Mouse (Mus musculus) layer of hippocampus, postnatal 25 days (tissue): ENCODE results near the gene Ccdc73. TPM values are rescaled to one million over a fixed set of nuclear protein-coding genes. Genes with fewer than 3 reads are reported as not detected.
"Not testable (repeated sequence)": the region's sequence is repeated elsewhere in the genome, so short reads cannot be mapped to it uniquely, and the experiment has no call there.

Source experiments
- DNase-seq, 2 experiments: peaks; one replicate each; pipeline ENCODE4 v3.0.0; 2022; ENCODE audit warnings: mixed read lengths in 2 of 2, low spot score in 1 of 2; ENCODE audit errors: extremely low spot score in 1 of 2
- total RNA-seq, 2 experiments: library from RNA; stranded (reverse); gene quantifications; 2 replicates each; pipeline ENCODE4 v1.2.3; 2021

Gene Ccdc73
- total RNA-seq = 1 to 10 TPM in 1 of 2 experiments, under 1 TPM in 1; 0.70 to 1.3 TPM

DNA sequence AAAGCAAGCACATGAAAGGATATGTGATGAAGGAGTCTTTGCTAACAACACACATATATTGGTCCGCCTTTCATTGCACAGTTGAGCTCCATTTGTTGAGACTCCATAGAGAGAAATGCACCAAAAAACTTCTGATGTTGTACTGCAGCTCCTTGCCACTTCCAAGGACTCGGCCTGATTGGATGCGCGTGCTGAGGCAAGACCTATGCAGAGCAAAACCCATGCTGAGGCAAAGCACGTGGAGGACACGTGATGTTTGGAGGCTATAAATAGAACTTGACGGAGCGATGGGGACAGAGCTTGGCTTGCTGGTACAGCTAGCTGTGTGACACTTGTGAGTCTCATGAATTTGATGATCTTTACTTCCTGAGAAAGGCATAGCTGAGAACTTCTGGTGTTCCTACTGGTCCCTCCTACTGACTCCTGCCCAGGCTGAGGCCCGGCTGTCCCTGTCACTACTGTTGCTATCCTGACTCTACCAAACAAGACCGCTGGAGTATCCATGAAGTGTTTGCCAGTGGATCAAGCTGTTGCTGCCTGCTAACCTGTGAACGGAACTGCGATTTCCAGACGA lies at the start of gene Ccdc73:
Gene Ccdc73, plus strand, starts transcription at position 524 of the 574 bp plus-strand sequence.
- DNase-seq = no peak

DNA sequence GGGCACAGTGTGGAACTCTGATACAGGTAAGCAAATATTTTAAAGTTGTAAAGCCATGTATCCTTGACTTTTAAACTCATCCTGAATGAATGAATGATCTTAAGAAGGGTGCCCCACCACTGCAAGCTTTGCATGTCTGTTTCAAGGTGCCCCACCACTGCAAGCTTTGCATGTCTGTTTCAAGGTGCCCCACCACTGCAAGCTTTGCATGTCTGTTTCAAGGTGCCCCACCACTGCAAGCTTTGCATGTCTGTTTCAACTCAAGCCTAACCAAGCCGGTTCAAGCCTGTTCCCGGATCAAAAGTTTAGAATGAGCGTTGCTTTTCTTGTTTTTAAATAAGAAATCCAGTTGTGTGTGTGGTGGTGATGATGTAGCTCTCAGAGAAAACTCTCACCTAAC lies 48.8 kb upstream of the Ccdc73 start:
- not testable (repeated sequence) for DNase-seq

DNA sequence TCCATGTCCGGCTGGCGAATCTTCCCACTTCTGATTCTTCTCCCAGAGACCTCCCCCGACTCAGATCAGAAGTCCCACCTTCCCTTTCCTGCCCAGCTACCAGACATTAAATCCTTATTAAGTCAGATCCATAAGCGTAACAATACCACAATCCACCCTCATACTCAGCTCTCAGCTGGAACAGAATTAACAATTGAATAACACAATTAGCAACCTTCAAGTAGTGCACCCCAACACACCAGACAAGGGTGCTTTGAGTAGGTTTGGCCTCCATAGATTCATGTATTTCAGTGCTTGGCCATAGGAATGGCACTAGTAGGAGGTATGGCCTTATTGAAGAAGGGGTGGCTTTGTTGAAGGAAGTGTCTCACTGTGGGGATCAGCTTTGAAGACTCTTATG lies 41.4 kb upstream of the Ccdc73 start:
- DNase-seq = no peak

DNA sequence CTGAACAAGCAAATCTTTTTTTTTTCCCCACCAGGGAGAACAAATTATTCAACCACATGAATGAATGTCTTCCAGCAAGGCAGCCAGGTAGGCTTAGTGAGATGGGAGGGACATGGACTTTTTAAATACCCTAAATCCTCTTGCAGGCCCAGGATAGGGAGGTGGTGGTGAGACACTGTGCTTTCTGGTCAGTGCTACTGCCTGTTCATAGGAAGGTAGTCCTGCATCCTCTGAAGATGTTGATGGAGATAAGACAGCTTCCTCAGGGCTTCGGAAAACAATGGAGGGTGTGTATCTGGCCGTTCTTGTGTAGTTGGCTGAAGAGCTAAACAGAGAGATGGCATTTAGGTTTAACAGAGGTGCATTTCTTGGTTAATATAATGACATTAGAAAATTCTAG lies 35.1 kb upstream of the Ccdc73 start:
- DNase-seq = no peak

DNA sequence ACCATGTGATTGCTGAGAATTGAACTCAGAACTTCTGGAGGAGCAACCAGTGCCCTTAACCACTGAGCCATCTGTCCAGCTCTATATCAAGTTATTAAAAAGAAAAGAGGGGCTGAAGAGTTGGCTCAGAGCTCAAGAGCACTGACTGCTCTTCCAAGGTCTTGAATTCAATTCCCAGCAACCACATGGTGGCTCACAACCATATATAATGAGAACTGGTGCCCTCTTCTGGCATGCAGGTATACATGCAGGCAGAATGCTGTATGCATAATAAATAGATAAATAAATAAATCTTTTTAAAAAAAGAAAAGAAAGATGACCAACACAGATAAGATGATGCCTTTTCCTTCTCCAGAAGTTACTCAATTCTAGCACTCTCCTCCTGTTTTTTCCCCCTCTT lies 26.6 kb upstream of the Ccdc73 start:
- DNase-seq = no peak

DNA sequence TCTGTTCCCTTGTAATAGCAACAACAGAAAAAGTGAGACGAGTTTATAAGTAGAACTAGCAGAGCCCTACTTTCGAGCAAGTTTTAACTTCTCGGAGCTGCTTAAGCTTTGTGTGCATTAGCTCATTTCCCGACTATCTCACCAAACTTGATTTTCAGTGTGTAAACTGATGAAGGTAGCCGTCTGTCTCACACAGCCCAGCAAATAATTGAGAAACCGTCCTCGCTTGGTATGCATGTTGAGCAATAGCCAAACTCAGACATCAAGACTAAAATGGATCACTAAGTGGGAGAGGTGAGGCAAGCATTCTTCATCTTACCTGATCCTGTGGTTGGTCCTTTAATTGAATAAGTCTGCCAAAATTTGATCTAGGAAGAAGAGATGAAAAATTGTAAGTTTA lies 25.9 kb upstream of the Ccdc73 start:
- no peak for DNase-seq

DNA sequence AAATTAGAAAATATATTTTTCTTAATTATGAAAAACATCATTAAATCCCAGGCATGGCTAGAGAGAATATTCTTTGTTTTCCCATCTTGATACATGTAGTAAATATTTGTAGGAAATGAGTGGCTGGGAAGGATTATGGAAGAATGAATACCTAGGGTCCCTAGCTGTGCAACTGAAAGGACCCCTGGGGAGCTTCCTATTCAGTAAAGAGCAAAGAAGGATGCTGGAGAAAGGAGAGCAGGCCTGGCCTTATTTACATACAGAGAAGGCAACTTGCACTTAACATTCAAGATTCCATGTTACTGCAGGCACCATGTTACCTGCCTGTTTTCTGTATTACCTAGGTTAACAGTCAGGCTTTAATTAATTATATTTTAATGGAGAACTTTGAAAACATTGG lies 25.0 kb upstream of the Ccdc73 start:
- no peak for DNase-seq

DNA sequence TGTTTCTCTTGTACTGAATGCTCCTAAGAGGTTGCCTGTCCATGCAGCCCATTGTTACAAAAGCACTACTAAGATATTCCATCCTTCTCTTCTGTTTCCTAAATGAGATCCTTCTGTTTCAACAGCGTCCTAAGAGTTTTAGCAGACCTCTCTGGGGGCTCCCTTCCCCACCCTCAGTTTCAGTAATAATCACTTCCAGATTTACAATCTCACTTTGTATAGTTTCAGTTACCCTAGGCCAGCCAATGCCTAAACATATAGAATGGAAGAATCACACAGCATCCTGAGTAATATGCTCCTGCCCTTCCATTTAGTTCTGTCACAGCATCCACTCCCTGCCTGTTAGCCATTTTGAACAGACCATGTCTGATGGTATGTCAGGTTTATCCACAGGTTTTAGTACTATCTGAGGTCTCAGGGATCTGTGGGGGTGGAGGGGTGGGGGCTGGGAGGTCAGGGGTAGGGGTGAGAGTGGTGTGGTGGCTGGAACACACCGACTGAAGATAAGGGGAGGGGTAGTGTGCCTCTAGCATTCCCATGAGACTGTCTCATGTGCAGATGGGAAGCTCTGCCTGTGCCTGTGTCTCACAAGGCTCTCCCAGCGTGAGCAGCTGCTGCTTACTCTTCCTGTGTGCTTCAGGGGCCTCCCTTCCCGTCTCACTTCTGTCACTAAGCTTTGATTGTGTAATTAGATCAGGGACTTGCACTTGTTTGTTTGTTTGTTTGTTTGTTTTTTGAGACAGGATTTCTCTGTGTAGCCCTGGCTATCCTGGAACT lies 20.8 kb upstream of the Ccdc73 start:
- no peak for DNase-seq

DNA sequence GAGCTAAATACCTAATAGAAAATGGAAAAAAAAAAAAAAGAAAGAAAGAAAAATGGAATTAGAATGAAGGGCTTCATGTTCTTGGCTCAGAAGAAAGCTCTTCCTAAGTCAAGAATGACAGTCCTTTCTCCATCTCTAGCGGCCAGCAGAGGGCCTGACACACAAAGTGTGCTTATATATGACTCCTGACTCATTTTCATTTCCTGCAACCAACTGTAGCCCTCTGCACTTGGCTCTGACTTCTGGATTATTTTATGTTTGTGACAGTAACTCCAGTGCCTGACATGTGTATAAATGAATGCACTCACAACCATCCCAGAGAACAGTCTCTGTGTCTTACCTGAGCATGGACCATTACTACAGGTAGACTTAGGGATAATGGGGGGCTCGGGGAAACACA lies 20.0 kb upstream of the Ccdc73 start:
- no peak for DNase-seq

DNA sequence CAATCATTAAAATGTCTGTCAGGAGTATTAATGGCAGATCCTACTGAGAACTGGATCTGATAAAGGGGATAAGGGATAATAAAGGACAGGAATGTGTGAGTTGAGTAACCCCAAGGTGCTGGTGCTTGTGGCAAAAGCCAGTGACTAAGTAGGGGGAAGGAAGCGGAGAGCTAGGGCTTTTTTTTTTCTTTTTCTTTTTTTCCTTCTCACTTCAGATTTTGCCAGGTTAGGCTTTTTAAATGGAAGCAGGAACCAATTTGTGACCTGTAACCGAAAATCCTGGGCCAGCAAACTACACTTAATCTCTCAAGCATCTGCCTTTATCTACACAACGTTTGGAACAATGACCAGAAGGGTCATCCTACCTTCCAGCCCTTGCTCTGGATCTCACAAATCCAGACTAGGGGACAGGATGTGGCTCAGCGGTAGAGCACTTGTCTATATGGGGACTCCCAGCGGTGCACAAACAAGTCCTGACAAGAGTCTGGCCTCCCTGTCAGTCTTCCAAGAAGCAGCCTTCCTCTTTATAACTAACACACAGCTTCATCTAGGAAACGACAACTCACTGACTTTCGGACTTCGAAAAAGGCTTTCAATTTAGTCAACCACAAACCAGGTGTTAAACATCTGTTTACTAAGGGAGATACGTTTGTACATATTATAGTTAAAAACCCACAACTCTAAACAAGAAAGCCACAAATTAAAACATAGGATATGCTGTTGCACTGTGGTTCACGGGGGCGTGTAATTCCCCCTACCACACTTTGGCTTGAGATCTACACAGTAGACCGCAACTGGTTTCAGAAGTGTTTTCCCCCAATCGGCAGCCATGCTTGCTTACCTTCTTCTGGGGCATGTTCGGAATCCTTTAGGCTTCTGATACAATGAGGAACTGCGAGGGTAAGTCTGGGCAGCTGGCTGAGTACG lies 19.1 kb upstream of the Ccdc73 start:
- DNase-seq = no peak

DNA sequence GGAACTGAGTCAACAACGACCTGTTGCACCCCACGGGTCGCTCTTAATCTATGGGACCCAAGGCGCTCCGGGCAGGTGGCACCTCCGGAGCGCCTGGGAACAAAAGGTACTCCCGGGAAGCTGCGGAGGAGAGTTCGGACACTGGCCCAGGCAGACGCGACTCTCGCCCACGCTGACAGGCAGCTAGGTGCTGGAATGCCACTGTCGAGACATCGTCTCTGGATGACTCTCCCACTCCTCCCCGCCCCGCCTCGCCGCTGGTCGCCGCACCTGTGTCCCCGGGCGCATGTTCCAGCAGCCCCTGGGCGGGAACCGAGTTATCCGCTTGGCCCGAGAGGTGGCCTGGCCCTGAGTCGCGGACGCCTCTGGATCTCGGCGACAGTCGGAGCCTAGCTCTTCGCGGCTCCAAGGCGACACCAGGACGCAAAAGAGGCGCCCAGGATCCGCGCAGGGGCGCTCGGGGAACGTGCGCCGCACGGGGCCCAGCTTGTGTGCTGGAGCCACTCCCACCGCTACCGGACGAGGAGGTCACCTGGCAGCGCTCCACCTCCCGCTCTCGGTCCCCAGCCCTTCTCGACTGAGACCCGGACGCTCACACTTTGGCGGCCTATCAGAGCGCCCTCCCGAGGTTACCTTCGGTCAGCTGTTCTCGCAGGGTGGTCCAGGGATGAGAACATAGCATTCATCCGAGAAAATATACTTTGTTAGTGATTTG lies 18.2 kb upstream of the Ccdc73 start, which contains the start of gene Prrg4:
Gene Prrg4, minus strand, starts transcription at position 601 of the 715 bp plus-strand sequence.
- DNase-seq = peak; percentile 21 to 40

DNA sequence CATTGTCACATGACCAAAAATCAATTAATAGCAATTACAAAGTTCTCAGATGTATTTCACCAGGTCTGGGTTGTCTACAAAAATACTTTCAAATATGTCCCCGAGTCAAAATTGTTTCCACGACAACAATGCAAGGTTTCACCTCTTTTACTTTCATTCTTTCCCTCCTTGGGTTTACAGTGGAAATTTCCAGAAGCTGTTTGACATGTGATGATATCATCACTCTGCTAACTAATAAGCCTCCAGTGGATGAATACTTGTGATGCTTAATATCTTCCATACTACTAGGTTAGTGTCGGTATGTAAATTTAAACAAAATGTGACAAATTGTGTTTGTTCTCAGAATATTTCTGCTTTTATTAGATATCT lies 17.6 kb upstream of the Ccdc73 start:
- no peak for DNase-seq

DNA sequence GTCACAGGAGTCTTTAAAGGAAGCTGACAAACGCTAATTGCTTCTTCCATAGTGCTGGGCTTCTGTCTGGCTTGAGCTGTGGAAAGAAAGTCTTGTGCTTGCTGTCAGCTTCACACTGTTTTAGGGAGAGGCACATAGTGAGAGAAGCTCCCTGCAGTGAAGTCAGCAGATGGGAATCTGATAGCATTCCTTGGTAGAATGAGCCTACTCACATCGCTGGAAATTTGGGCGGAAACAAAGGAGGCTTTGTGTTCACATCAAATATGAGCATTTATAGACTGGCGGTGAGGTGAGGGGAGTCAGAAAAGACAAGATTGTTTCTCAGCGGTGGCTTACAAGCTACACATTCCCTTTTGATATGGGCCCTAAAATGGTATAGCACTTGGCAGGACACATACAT lies 15.9 kb upstream of the Ccdc73 start:
- DNase-seq = no peak

DNA sequence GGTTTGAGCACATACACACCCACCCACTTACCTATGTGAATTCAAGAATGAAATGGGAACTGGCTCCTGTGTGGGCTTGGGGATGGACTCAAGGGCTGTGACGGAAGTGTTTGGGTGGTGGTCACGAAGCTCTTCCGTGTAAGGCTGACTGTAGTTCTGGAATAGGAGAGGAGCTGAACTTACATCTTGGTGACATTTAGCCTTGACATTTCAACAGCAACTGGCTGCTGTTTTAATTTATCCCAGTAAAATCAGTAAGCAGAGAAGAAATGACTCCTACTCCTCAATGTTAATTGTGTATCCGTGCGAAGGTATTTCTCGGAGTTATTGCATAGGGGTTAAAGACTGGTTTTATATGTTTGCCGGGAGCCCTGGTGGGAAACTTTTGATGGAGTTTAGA lies 15.1 kb upstream of the Ccdc73 start:
- DNase-seq = no peak

DNA sequence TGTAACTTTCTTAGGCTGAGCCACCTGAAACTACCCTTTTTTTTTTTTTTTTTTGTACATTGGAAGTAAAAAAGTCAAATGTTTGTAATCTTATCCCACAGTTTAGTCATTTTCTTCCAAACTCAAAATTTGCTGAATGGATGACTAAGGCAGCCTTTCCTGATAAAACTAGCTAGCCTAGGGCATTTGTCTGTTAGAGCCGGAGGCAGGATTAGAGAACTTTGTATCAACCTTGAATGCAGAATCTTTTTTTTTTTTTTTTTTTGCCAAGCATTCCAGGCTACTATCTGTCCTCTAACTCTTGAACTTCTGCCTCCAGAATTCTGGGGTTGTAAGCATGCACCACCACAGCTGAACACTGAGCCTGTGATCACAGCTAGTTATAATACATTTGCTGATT lies 12.8 kb upstream of the Ccdc73 start:
- DNase-seq = no peak

DNA sequence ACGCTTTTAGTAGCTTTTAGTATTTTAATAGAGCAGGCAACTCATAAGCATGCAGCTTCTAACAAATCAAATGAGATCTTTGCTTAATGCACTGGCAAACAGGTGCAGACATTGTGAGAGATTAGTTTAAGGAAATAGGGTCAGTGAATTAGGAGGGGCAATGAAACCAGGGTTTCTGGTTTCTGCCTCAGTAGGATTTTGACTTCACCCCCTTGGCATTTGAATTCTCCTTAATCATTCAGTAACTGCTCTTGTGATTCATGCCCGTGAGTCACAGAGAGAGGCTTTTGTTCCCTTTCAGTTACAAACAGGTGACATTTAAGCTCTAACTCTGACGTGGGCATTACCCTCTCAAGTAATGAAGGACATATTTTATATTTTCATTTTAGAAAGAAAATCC lies 11.9 kb upstream of the Ccdc73 start:
- no peak for DNase-seq

DNA sequence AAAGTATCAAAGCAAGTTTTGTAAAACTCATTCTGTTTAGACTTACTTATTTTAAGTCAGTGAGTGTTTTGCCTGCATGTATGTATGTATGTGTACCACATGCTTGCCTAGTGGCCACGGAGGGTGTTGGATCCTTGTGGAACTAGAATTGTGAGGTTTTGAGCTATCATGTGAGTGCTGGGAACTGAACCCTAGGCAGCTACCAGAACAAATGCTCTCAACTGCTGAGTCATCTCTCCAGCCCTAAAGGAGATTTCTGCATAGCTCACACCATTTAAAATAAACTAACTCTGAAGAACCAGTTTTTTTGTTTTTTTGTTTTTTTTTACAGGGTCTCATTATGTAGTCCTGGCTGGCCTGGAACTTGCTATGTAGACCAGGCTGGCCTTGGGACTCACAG lies 11.4 kb upstream of the Ccdc73 start:
- DNase-seq = no peak

DNA sequence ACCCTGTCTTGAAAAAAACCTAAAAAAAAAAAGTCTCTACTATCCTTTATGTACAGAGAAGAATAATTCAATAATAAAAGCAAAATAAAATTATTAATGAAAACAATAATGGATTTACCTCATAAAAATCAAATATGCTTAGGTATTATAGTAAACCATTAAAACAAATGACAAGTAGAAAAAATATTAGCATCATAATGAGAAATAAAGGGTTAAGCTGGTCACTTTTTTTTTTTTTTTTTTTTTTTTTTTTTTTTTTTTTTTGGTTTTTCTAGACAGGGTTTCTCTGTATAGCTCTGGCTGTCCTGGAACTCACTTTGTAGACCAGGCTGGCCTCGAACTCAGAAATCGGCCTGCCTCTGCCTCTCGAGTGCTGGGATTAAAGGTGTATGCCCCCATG lies 9.5 kb upstream of the Ccdc73 start:
- not testable (repeated sequence) for DNase-seq

DNA sequence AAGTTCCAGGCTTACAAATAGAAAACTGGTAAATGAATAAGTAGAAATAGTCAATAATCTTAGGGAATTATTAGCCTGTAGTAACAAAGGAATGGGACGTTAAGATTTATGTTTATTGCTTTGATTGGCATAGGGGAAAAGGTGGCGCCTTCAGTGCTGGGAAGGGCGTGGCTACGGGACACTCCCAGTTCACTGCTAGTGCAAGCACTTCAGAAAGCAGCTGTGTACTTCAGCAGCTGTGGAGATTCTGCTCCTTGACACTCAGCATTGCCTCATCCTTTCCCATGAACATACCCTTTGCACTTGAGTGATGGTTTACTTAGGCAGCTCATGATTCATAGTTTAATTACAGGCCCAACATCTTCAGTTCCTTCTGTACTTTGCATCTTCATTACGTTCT lies 8.5 kb upstream of the Ccdc73 start:
- no peak for DNase-seq

DNA sequence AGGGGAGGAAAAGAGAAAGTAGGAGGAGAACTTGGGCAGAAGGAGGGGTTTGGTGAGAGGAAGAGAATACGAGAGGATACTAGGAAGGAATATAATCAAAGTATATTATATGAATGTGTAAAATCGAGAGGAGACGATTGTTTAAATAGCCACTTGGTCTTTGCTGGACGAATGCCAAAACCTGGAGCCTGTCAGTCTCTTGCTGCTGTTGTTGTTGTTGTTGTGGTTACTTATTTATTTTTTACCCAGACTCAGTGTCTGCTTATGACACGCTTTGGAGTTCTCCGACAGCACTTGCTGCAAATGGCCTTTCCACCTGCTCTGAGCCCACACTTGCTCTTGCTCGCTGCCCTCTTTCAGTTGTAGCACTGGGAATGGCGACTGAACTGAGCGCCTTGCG lies 7.2 kb upstream of the Ccdc73 start:
- no peak for DNase-seq
